Mouse (Mus musculus): Measurements from ENCODE around the gene Sgsh. TPM values are rescaled to one million over a fixed set of nuclear protein-coding genes. Genes with fewer than 3 reads are reported as not detected.

Sgsh gene
- polyA plus RNA-seq, 1 experiment from 2014 or later, result 4.7 TPM

DNA sequence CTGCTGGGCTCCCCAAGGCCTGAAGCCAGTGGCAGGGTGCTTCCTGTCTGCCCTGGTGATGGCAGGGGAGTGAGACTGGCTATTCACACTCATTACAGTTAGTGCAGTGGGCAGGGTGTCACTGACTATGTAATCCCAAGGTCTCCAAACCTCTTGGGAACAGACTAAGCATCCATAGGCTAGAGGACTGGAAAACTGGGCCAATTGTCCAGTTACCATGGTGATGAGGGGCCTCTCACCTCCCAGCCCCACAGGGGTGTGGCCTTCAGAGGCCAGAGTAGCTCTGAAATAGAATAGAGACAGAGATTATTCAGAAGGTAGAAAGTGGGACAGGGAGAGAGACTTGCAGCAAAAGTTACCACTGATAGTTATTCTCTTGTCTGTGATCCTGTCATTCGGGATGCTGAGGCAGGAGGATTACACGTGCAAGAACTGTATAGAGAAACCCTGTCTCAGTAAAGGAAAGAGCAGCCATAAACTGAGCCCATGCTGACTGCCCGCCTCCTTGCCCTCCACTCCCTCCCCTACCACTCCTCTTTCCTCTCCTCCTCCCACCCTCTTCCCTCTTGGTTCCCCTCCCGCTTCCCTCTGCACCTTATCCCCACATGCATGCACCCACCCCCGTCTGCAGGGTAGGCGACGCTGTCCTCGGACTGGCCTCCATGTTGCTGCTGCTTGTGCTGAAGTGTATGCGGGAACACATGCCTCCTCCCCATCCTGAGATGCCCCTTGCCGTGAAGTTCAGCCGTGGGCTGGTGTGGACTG lies 7.6 kb upstream of the Sgsh start:
- H3K36me3 ChIP-seq (ENCODE audit: poor library complexity, severe bottlenecking), result peaks cover 11% of the 10 kb centered on the region; the same call in 1 of the 2 replicates
- peak overlapping the region; percentile 12 for H3K9ac ChIP-seq
- H3K4me2 ChIP-seq, result peak overlapping the region; percentile 52
- H3K4me1 ChIP-seq, result peaks cover 17% of the 10 kb centered on the region
- peak; percentile 36 for ATAC-seq
- no peaks in the 10 kb centered on the region for H3K27me3 ChIP-seq
- peak overlapping the region; percentile 23 for H3K4me3 ChIP-seq
- H3K9me3 ChIP-seq (replicated peaks), result no peaks in the 10 kb centered on the region
- peak overlapping the region; percentile 61; the same call in 1 of the 2 replicates for H3K27ac ChIP-seq
- WGBS, result 14% methylated on average over 11 of the region's 11 CpGs

DNA sequence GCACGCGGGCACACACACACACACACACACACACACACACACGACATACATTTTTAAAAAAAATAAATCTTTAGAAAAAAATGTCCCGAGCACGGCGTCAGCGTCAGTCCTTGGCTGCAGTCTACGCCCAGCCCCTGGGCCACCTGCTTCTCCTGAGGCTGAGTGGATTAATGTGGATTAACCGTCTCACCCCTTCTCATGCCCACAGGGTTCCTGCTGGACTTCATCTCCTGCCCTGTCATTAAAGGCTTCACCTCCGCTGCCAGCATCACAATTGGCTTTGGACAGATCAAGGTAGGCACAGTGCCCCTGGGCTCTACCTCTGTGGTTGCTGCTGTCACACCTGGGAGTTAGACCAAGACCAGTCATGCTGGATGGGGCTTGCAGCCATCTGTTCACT lies 3.8 kb upstream of the Sgsh start:
- Histone ChIP-seq H3K4me2 (no peak overlapping the region), H3K36me3 (ENCODE audit: poor library complexity, severe bottlenecking) (0 out of 2 replicates have a peak, but pooled peaks cover 8% of the 10 kb centered on the region), H3K27ac (no peak overlapping the region), H3K9ac (no peak overlapping the region), H3K4me1 (peaks cover 34% of the 10 kb centered on the region), H3K9me3 (replicated peaks) (no peaks in the 10 kb centered on the region), H3K4me3 (no peak overlapping the region), H3K27me3 (no peaks in the 10 kb centered on the region)
- WGBS, result 88% methylated on average over 10 of the region's 10 CpGs
- no peak for ATAC-seq

DNA sequence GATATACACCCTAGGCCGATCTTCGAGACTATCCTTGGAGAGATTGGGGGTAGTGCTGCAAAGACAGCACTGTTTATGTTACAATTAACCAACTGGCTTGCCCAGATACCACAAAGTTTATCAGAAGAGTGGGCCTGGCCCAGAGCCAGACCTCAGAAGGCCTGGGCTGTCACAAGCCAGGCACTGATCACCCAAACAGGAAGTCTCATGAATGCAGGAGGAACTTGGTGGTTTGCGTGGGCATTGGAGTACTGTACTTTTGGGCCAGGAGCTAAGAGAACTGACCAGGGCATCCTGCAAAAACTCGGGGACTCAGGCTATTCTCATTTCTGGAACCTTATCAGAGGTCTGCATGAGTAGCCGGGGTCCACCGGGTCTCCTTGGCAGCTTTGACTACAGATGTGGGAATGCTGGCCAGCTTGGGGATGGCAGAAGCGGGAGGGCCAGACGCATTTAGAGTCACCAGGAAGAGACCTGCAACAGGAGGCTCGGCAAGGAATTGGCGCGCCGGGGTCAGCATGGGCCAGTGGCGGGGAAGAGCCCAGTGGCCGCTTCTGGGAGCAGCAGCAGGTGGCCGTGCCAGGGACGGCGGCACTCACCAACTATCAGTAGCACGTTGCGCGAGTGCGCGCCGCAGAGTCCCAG lies 416 bp downstream of the Sgsh start:
- Histone ChIP-seq H3K4me1 (peaks cover 17% of the 10 kb centered on the region), H3K4me3 (peak overlapping the region; percentile 67), H3K9me3 (replicated peaks) (no peaks in the 10 kb centered on the region), H3K27me3 (no peaks in the 10 kb centered on the region), H3K36me3 (ENCODE audit: poor library complexity, severe bottlenecking) (0 out of 2 replicates have a peak, but pooled peaks cover 5% of the 10 kb centered on the region), H3K27ac (peak overlapping the region; percentile 44), H3K4me2 (peak overlapping the region; percentile 82), H3K9ac (peak overlapping the region; percentile 71)
- 9% methylated on average over 23 of the region's 23 CpGs for WGBS
- ATAC-seq, result no peak; the same call in 1 of the 2 replicates

DNA sequence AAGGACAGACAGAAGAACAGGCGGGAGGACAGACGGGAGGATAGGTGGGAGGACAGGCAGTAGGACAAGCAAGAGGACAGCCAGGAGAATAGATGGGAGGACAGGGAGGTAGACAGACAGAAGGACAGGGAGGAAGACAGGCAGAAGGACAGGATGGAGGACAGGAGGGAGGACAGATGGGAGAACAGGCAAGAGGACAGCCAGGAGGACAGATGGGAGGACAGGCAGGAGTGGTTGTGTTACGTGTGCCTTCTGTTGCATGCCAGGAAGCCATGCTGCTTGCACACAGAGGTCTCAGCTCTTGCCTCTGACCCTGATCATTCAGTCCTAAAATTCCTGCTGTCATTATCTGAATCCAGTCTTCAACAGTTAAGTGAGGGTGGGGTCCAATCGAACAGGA lies 1.4 kb downstream of the Sgsh start:
- H3K4me3 ChIP-seq, result no peak overlapping the region
- WGBS, result 85% methylated on average over 4 of the region's 4 CpGs
- H3K27me3 ChIP-seq, result no peaks in the 10 kb centered on the region
- ATAC-seq, result no peak
- H3K4me1 ChIP-seq, result peaks cover 17% of the 10 kb centered on the region
- H3K9ac ChIP-seq, result no peak overlapping the region
- no peak overlapping the region for H3K27ac ChIP-seq
- 0 out of 2 replicates have a peak, but pooled peaks cover under 1% of the 10 kb centered on the region for H3K36me3 ChIP-seq (ENCODE audit: poor library complexity, severe bottlenecking)
- no peaks in the 10 kb centered on the region for H3K9me3 ChIP-seq (replicated peaks)
- no peak overlapping the region for H3K4me2 ChIP-seq

DNA sequence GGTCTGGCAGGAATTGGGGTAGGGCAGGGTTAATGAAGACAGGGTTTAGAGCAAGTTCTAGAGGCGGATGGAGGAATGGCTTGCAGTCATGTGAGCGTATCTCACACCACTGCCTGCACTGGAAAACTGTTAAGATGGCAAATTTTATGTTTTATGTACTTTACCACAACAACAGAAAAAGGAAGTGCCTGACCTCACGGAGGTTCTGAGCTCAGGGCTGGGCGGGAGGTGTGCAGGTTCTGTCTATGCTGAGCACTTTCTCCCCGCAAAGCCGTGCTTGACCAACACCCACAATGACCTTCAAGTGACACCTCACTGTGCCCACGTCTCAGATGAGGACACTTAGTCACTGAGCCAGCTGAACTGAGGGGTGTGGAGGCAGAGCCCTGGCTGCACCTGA lies 3.2 kb downstream of the Sgsh start:
- no peak for ATAC-seq
- peaks cover 17% of the 10 kb centered on the region for H3K4me1 ChIP-seq

DNA sequence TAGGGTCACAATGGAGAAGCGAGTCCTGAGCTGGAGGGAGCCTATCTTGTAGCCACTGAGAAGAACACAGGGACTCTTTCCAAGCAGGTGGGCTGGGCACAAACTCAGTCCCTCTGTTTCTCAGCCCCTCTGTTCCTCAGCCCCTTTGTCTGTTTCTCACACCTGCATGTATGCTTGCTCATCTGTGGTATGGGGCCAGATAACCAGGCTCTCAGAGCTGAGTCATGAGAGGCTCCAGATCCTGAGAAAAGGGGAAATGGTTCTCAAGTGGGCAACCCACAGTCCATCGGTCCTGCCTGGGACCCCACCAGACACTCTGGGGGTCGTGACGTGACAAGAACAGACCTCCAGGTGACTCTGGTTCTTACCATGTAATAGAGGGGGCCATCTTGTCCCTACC lies 8.2 kb downstream of the Sgsh start:
- ATAC-seq, result no peak
- 88% methylated on average over 4 of the region's 4 CpGs for WGBS

More for the DNA sequence above, 3.2 kb downstream of the Sgsh start:
- no peaks in the 10 kb centered on the region for H3K27me3 ChIP-seq
- 76% methylated on average over 7 of the region's 7 CpGs for WGBS
- H3K27ac ChIP-seq, result no peak overlapping the region
- no peaks in the 10 kb centered on the region for H3K36me3 ChIP-seq (ENCODE audit: poor library complexity, severe bottlenecking)
- H3K4me3 ChIP-seq, result no peak overlapping the region
- H3K4me2 ChIP-seq, result no peak overlapping the region
- H3K9me3 ChIP-seq (replicated peaks), result no peaks in the 10 kb centered on the region
- no peak overlapping the region for H3K9ac ChIP-seq

DNA sequence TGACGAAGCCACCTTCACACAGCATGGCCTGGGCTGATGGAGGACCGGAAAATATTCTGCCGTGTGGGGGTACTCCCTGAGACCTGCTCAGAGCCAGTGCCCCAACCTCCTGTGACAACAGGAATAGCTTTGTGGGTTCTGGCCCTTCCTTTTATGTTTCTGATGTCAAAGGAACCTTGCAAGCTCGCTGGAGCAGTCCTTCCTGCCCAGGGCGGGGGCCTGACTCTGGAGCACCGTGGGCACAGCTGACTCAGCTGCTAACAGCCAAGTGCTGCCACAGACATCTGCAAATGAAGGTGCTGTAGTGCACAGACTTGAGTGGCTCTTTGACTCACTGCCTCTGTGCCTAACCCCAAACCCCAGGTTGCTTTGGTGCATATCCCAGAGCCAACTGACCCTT lies 10.5 kb downstream of the Sgsh start:
- Histone ChIP-seq H3K27ac (no peak overlapping the region), H3K4me2 (no peak overlapping the region)
- 72% methylated on average over 6 of the region's 6 CpGs for WGBS

More for the DNA sequence above, 8.2 kb downstream of the Sgsh start:
- Histone ChIP-seq H3K27ac (no peak overlapping the region), H3K9me3 (replicated peaks) (no peaks in the 10 kb centered on the region), H3K4me3 (no peak overlapping the region), H3K4me2 (no peak overlapping the region), H3K36me3 (ENCODE audit: poor library complexity, severe bottlenecking) (no peaks in the 10 kb centered on the region), H3K4me1 (no peaks in the 10 kb centered on the region), H3K9ac (no peak overlapping the region), H3K27me3 (no peaks in the 10 kb centered on the region)

DNA sequence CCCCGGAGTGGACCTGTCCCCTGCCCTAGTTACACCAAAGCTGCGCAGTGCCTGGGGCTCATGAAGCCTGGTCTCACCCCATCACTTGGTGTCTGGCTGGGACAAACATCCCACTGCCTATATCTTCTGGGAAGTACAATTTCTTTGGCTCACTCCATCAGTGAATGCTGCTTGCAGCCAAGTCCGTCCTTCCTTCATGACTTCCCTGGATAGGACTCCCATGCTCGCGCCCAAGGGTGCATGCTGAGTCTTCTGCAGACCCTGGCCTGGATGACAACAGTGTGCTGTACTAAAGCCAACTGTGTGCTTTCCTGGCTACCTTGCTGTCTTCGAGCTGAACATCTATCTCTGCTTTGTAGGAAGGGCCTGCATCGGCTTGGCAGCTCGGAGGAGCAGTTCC lies 11.2 kb downstream of the Sgsh start:
- Histone ChIP-seq H3K4me1 (no peaks in the 10 kb centered on the region), H3K27ac (no peak overlapping the region), H3K27me3 (no peaks in the 10 kb centered on the region), H3K9ac (no peak overlapping the region), H3K36me3 (ENCODE audit: poor library complexity, severe bottlenecking) (no peaks in the 10 kb centered on the region), H3K4me2 (no peak overlapping the region), H3K4me3 (no peak overlapping the region), H3K9me3 (replicated peaks) (no peaks in the 10 kb centered on the region)
- 91% methylated on average over 8 of the region's 8 CpGs for WGBS
- no peak for ATAC-seq

More for the DNA sequence above, 10.5 kb downstream of the Sgsh start:
- no peak overlapping the region for H3K4me3 ChIP-seq
- no peak overlapping the region for H3K9ac ChIP-seq
- no peak for ATAC-seq
- no peaks in the 10 kb centered on the region for H3K4me1 ChIP-seq
- H3K36me3 ChIP-seq (ENCODE audit: poor library complexity, severe bottlenecking), result no peaks in the 10 kb centered on the region
- no peaks in the 10 kb centered on the region for H3K27me3 ChIP-seq
- H3K9me3 ChIP-seq (replicated peaks), result no peaks in the 10 kb centered on the region

DNA sequence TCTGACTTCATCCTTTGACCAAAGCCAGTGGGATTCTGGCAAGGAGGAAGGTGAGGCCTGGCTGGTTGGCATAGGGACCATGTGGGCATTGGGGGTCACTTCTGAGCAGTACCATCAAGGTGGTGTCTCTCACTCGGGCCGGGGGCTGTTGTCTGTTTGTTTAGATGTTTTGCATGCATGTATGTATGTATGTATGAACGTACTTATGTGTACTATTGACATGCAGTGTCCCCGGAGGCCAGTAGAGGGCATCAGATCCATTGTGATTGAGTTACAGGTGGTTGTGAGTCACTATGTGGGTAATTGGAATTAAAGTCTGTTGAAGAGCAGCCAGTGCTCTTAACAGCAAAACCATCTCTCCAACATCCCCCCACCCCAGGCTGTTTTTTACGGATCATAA lies 15.7 kb downstream of the Sgsh start:
- H3K36me3 ChIP-seq (ENCODE audit: poor library complexity, severe bottlenecking), result no peaks in the 10 kb centered on the region
- 6% methylated on average over 5 of the region's 5 CpGs for WGBS
- H3K9ac ChIP-seq, result no peak overlapping the region
- no peaks in the 10 kb centered on the region for H3K9me3 ChIP-seq (replicated peaks)
- no peaks in the 10 kb centered on the region for H3K27me3 ChIP-seq
- no peak overlapping the region for H3K27ac ChIP-seq
- no peak overlapping the region for H3K4me2 ChIP-seq
- no peaks in the 10 kb centered on the region for H3K4me1 ChIP-seq
- no peak for ATAC-seq
- H3K4me3 ChIP-seq, result no peak overlapping the region

DNA sequence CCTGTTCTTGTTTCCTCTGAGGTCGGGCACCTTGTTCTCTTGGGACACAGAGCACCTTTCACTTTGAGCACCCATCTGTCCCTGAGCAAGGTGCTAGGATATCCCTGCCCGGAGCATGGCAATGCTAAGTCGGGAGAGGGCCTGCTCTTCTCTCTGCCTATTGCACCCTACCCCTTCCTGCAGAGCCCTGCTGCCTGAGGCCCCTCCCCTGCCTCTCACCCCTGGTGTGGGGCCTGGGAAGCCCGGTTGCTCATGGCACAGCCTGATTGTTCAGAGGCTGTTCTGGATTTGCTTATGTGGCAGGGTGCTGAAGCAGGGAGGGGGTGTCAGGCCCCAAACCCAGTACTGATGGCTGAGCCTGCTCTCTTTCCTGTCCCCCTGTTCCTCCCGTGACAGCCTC lies 16.2 kb downstream of the Sgsh start:
- ATAC-seq, result no peak
- Histone ChIP-seq H3K4me3 (no peak overlapping the region), H3K9ac (no peak overlapping the region), H3K27me3 (no peaks in the 10 kb centered on the region), H3K36me3 (ENCODE audit: poor library complexity, severe bottlenecking) (no peaks in the 10 kb centered on the region), H3K4me2 (no peak overlapping the region), H3K9me3 (replicated peaks) (no peaks in the 10 kb centered on the region), H3K27ac (no peak overlapping the region), H3K4me1 (no peaks in the 10 kb centered on the region)
- 51% methylated on average over 5 of the region's 5 CpGs for WGBS

DNA sequence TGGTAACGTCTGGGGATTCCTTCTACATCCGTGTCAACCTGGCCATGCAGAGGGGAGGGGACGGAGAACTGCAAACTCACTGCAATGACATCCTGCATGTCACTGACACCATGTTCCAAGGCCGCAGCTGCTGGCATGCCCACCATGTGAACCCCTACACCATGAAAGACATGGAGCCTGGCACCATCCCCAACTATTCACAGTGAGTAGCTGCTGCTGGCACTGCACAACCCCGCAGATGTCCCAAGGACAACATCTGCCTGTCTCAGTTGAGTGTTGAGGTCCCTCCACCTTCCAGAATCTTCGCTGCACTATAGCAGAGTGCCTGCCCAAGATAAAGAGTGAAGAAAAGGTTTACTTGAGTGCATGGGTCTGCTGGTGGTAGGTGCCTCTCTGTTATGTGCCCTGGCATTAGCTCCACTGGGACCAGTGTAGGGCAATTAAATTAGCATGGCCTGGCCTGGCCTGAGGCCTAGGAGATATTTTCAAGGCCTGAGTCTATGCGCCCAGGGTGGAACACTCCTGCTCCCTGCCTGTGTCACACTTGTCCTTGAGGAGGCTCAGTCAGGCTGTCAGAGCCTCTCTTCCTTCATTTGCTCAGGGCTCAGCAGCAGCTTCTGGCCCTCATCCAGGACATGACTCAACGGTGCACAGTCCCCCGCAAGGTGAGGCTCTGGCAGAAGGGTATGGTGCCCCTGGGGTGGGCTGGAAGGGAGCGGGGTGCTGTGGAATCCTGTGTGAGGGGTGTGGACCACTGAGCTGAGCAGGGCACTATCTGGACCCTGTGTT lies 16.9 kb downstream of the Sgsh start:
- Histone ChIP-seq H3K36me3 (ENCODE audit: poor library complexity, severe bottlenecking) (no peaks in the 10 kb centered on the region), H3K27me3 (no peaks in the 10 kb centered on the region), H3K4me2 (no peak overlapping the region), H3K9me3 (replicated peaks) (no peaks in the 10 kb centered on the region), H3K9ac (no peak overlapping the region; the same call in 1 of the 2 replicates), H3K4me1 (no peaks in the 10 kb centered on the region), H3K4me3 (no peak overlapping the region), H3K27ac (no peak overlapping the region)
- WGBS, result 77% methylated on average over 10 of the region's 10 CpGs
- no peak for ATAC-seq

DNA sequence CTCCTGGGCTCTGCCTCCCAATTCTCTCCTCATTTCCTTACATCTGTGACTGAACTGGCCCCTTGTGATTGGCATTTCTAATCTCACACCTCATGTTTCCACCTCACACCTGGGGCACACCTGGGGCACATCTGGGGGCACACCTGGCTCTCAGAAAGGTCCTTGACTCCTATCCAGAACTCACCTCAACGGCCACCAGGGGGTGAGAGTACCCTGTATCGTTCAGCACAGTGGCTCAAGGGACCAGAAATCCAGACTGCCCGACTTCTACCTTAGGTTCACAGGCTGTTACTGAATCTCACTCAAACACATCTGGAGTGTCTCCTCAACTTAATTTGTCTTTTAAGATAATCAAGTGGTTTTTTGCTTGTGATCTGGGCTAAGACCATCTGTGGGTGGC lies 23.4 kb downstream of the Sgsh start:
- Histone ChIP-seq H3K4me3 (no peak overlapping the region), H3K36me3 (ENCODE audit: poor library complexity, severe bottlenecking) (no peaks in the 10 kb centered on the region), H3K9me3 (replicated peaks) (no peaks in the 10 kb centered on the region), H3K4me1 (no peaks in the 10 kb centered on the region), H3K4me2 (no peak overlapping the region), H3K9ac (no peak overlapping the region), H3K27ac (no peak overlapping the region), H3K27me3 (peaks cover 4% of the 10 kb centered on the region; the same call in 1 of the 2 replicates)
- ATAC-seq, result no peak
- 39% methylated on average over 3 of the region's 3 CpGs for WGBS

All from forebrain, embryonic 13.5 days (tissue).